Mouse (Mus musculus): ENCODE data around the gene Epha2.

GRCm38 (mm10) chr4:141303402-141304222, 2.6 kb downstream of the Epha2 start:
- TF ChIP-seq EP300 (optimal IDR thresholded peaks at IDR 0.05): no peak
- no peak for TF ChIP-seq CTCF (IDR thresholded peaks at IDR 0.05; ENCODE audit: low read depth)

All from stomach, postnatal 0 days (tissue).